Mouse (Mus musculus) liver, embryonic 16.5 days (tissue): ENCODE results near the gene Ppp2r2c. TPM values are rescaled to one million over a fixed set of nuclear protein-coding genes. Genes with fewer than 3 reads are reported as not detected.

Source experiments
- ATAC-seq: fragments of 200-750 bp; cut with Nextera tagmentation; 2 replicates; pipeline ENCODE4 v1.8.0; 2017; ENCODE audit warnings: low read depth, mild to moderate bottlenecking, moderate number of reproducible peaks, moderate library complexity
- H3K27ac ChIP-seq: fragments of 300-500 bp; sonication (generic); 2 replicates; pipeline ENCODE4 v1.5.1; 2014; ENCODE audit warnings: mild to moderate bottlenecking, low read length
- H3K27me3 ChIP-seq: fragments of 300-500 bp; sonication (generic); 2 replicates; pipeline ENCODE4 v1.6.1; 2014; ENCODE audit warnings: low read depth, low read length, mixed read lengths; ENCODE audit not compliant: control insufficient read depth, insufficient read depth
- H3K36me3 ChIP-seq: fragments of 300-500 bp; sonication (generic); 2 replicates; pipeline ENCODE4 v1.6.1; 2014; ENCODE audit warnings: mild to moderate bottlenecking; ENCODE audit not compliant: control insufficient read depth, insufficient read depth
- H3K4me1 ChIP-seq: fragments of 300-500 bp; sonication (generic); 2 replicates; pipeline ENCODE4 v1.6.1; 2014; ENCODE audit warnings: low read depth, low read length, mixed read lengths; ENCODE audit not compliant: control insufficient read depth
- H3K4me2 ChIP-seq: fragments of 300-500 bp; sonication (generic); 2 replicates; pipeline ENCODE4 v1.6.1; 2014; ENCODE audit warnings: low read depth, low read length, mixed read lengths
- H3K4me3 ChIP-seq: fragments of 300-500 bp; sonication (generic); 2 replicates; pipeline ENCODE4 v1.5.1; 2014; ENCODE audit warnings: low read depth, mild to moderate bottlenecking, low read length
- H3K9ac ChIP-seq: fragments of 300-500 bp; sonication (generic); 2 replicates; pipeline ENCODE4 v1.6.1; 2014; ENCODE audit warnings: low read depth, low read length
- H3K9me3 ChIP-seq: fragments of 300-500 bp; sonication (generic); replicated peaks from 2 replicates; pipeline ENCODE4 v1.6.1; 2016; ENCODE audit warnings: low read length; ENCODE audit not compliant: control insufficient read depth
- WGBS: fragments of 180-500 bp; shearing (Covaris S2); extraction: QIAGEN DNeasy Blood & Tissue Kit; methylation state at CpG from one replicate; pipeline ENCODE4 v1.1.7; 2014; ENCODE audit not compliant: insufficient replicate concordance; 5-methylcytosine and 5-hydroxymethylcytosine counted together
- polyA plus RNA-seq: library from polyadenylated mRNA; unstranded; fragments of >200 nt; fragmentation: Nextera tagmentation; extraction: Ambion mirVana; gene quantifications from 2 replicates; pipeline ENCODE4 v1.2.1, GENCODE M21; 2015

Gene Ppp2r2c
- polyA plus RNA-seq, 1 experiment from 2014 or later: 0.02 TPM

- no peak overlapping the region for H3K27ac ChIP-seq
- H3K4me3 ChIP-seq: no peak overlapping the region
- no peak for ATAC-seq
- 10% methylated on average over 4 of the region's 4 CpGs for WGBS
- H3K4me2 ChIP-seq: no peak overlapping the region
- H3K4me1 ChIP-seq: no peaks in the 10 kb centered on the region
- no peak overlapping the region for H3K9ac ChIP-seq
- H3K36me3 ChIP-seq: no peaks in the 10 kb centered on the region
- H3K27me3 ChIP-seq: no peaks in the 10 kb centered on the region
- H3K9me3 ChIP-seq: no peaks in the 10 kb centered on the region
Measured at GRCm38 (mm10) chr5:36955366-36955765, 87.1 kb downstream of the Ppp2r2c start.

- 21% methylated on average over 5 of the region's 5 CpGs for WGBS
- Histone ChIP-seq H3K9me3 (no peaks in the 10 kb centered on the region), H3K36me3 (no peaks in the 10 kb centered on the region), H3K4me2 (no peak overlapping the region), H3K4me1 (no peaks in the 10 kb centered on the region), H3K27me3 (no peaks in the 10 kb centered on the region), H3K27ac (no peak overlapping the region), H3K4me3 (no peak overlapping the region), H3K9ac (no peak overlapping the region)
- ATAC-seq: no peak
Measured at GRCm38 (mm10) chr5:36958837-36959236, 90.5 kb downstream of the Ppp2r2c start.

DNA sequence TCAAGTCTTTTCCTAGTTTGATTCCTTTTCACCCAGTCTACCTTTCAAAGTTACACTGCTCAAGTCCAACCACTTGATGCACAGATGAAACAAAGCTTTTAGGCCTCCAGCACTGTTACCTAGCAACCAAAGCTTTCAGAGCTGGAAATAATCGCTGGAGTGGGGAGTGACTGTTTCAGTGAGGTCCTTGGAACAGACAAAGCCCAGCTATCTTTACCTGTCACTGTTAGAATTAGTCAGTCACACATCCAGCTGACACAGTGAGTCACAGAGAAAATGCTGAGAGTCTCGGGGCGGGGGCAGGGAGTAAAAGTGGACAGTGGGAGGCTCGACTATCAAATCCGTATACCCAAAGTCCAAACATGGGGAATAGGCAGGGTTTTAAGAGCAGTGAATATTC, 92.2 kb downstream of the Ppp2r2c start:
- H3K4me1 ChIP-seq: no peaks in the 10 kb centered on the region
- H3K9ac ChIP-seq: no peak overlapping the region
- H3K4me2 ChIP-seq: no peak overlapping the region
- no peaks in the 10 kb centered on the region for H3K27me3 ChIP-seq
- ATAC-seq: no peak
- no peaks in the 10 kb centered on the region for H3K36me3 ChIP-seq
- H3K4me3 ChIP-seq: no peak overlapping the region
- H3K27ac ChIP-seq: no peak overlapping the region
- no peaks in the 10 kb centered on the region for H3K9me3 ChIP-seq
- 49% methylated on average over 5 of the region's 5 CpGs for WGBS

- H3K9ac ChIP-seq: no peak overlapping the region
- H3K27ac ChIP-seq: no peak overlapping the region
- ATAC-seq: no peak
- H3K36me3 ChIP-seq: no peaks in the 10 kb centered on the region; the same call in 1 of the 2 replicates
- no peak overlapping the region for H3K4me2 ChIP-seq
- H3K27me3 ChIP-seq: no peaks in the 10 kb centered on the region
- no peaks in the 10 kb centered on the region for H3K4me1 ChIP-seq
- no peak overlapping the region for H3K4me3 ChIP-seq
- H3K9me3 ChIP-seq: no peaks in the 10 kb centered on the region
- 64% methylated on average over 8 of the region's 8 CpGs for WGBS
Measured at GRCm38 (mm10) chr5:36971587-36971986, 103.3 kb downstream of the Ppp2r2c start.

DNA sequence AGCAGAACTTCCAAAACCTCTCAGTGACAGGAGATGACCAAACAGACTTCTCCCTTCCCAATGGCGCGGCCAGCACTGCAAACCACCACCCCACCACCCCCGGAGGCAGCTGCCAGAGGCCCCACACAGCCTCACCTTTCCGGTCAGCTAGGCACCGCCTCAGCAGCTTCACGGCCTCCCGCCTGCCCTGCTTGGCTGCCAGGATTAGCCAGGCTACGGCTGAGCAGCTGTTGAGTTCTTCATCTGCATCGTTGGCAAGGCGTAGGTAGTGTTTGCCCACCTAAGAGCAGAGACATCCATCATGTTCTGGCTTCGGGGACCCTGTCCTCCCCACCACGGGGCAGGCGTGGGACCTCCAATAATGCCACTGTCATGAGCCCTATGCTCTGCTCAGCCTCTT, 107.0 kb downstream of the Ppp2r2c start:
- WGBS: 67% methylated on average over 13 of the region's 13 CpGs
- Histone ChIP-seq H3K9me3 (no peaks in the 10 kb centered on the region), H3K27ac (no peak overlapping the region)

DNA sequence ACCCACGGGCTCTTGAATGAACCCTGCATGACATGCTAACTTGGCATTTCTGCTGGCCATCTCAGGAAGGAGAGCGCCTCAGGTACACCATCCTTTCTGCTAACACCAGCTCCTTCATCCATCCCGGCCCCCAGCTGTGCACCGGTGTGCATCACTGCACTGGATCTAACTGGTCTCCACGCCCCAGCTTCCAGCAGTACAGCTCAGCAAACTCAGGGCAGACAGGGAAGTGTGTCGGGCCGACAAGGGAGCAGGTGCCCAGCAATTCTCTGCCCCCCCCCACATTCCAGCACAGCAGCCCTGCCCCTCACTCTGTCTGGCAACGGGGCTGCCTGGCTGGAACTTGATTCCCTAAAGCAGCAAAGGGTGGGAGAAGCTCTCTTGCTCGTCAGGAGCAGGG, 109.5 kb downstream of the Ppp2r2c start:
- no peak overlapping the region for H3K27ac ChIP-seq

More for the DNA sequence above, 107.0 kb downstream of the Ppp2r2c start:
- no peaks in the 10 kb centered on the region for H3K4me1 ChIP-seq
- no peak overlapping the region for H3K4me2 ChIP-seq
- no peak for ATAC-seq
- H3K4me3 ChIP-seq: no peak overlapping the region
- no peak overlapping the region for H3K9ac ChIP-seq
- H3K27me3 ChIP-seq: no peaks in the 10 kb centered on the region
- no peaks in the 10 kb centered on the region for H3K36me3 ChIP-seq

GRCm38 (mm10) chr5:36979001-36979400, 110.7 kb downstream of the Ppp2r2c start:
- Histone ChIP-seq H3K4me1 (no peaks in the 10 kb centered on the region), H3K4me3 (no peak overlapping the region), H3K36me3 (no peaks in the 10 kb centered on the region), H3K9ac (no peak overlapping the region), H3K4me2 (no peak overlapping the region), H3K9me3 (no peaks in the 10 kb centered on the region), H3K27me3 (no peaks in the 10 kb centered on the region), H3K27ac (no peak overlapping the region)
- ATAC-seq: no peak
- 59% methylated on average over 8 of the region's 8 CpGs for WGBS

More for the DNA sequence above, 109.5 kb downstream of the Ppp2r2c start:
- no peak for ATAC-seq
- Histone ChIP-seq H3K9ac (no peak overlapping the region), H3K4me3 (no peak overlapping the region), H3K4me2 (no peak overlapping the region), H3K9me3 (no peaks in the 10 kb centered on the region), H3K36me3 (no peaks in the 10 kb centered on the region), H3K27me3 (no peaks in the 10 kb centered on the region), H3K4me1 (no peaks in the 10 kb centered on the region)
- 50% methylated on average over 9 of the region's 9 CpGs for WGBS

- H3K4me2 ChIP-seq: no peak overlapping the region
- no peaks in the 10 kb centered on the region for H3K4me1 ChIP-seq
- H3K27ac ChIP-seq: no peak overlapping the region
- H3K4me3 ChIP-seq: no peak overlapping the region
- H3K36me3 ChIP-seq: no peaks in the 10 kb centered on the region
- ATAC-seq: no peak
- 47% methylated on average over 7 of the region's 7 CpGs for WGBS
- H3K27me3 ChIP-seq: no peaks in the 10 kb centered on the region
- H3K9me3 ChIP-seq: no peaks in the 10 kb centered on the region
- no peak overlapping the region for H3K9ac ChIP-seq
Measured at GRCm38 (mm10) chr5:36979631-36980030, 111.3 kb downstream of the Ppp2r2c start.

DNA sequence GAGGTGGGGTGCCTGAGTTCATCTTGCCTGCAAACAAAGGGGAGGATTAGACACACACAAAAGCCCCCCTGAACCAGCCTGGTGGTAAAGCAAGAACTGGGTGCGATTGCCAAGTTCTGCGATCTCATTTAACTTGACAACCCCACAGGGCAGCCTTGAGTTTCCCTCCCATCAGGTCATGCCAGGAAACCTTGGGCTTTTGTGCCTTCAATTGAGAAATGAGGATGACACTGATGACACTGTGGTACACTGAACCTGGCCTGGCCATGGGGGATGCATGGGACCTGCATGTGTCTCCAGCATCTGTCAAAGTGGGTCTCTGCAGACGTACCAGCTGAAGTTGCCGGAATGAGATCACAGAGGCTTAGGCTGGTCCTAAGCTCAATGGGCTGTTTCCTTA, 114.0 kb downstream of the Ppp2r2c start:
- WGBS: 88% methylated on average over 4 of the region's 4 CpGs
- no peaks in the 10 kb centered on the region for H3K27me3 ChIP-seq
- H3K9ac ChIP-seq: no peak overlapping the region
- H3K4me3 ChIP-seq: no peak overlapping the region
- no peak overlapping the region for H3K27ac ChIP-seq
- H3K4me1 ChIP-seq: no peaks in the 10 kb centered on the region
- H3K9me3 ChIP-seq: no peaks in the 10 kb centered on the region
- no peaks in the 10 kb centered on the region for H3K36me3 ChIP-seq
- ATAC-seq: no peak
- H3K4me2 ChIP-seq: no peak overlapping the region
